Mouse (Mus musculus) left cerebral cortex, postnatal 4 days (tissue): ENCODE results near the gene Hspb9. TPM values are rescaled to one million over a fixed set of nuclear protein-coding genes. Genes with fewer than 3 reads are reported as not detected.

ENCODE experiments used
- DNase-seq: peaks from one replicate; pipeline ENCODE4 v3.0.0-alpha.2; 2022
- intact Hi-C: fragments of 180-260 bp; cut with DNase I; formaldehyde crosslinking; loops from one replicate; pipeline ENCODE4 v1.15.1; 2025
- total RNA-seq, 2 experiments: library from RNA; stranded (reverse); gene quantifications; 2 replicates each; pipeline ENCODE4 v1.2.3; 2021

Gene Hspb9
- total RNA-seq, 2 experiments from 2014 or later: not detected

DNA sequence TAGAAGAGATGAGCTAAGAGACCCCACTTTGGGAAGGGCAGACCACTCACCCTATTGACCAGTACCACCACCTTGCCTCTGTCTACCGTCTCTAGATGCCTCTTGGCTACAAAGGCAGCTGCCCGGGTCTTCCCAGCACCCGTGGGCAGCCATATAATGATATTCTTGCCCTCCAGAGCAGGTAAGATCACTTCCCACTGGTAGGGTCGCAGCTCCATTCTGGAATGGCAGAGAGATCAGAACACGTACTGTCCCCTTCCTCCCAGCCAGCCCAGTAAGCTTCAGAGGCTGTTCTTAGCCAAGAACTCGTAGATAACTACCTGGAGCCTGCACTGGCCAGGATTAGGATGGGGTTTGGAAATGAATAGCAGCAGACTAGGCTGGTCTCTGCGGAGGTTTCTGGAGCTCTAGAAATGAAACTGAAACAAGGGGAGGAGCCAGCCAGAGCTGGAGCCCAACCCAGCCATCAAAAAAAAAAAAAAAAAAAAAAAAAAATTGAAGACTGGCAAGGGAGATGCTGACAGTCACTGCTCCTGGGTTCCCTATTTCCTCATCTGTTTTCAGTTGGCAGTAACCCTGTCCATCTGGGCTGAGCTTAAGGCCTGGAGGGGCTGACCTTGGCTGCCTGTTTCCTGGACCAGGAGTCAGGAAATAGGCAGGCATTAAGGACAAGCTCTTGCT, 9.7 kb upstream of the Hspb9 start, which contains the start of gene Dhx58:
Gene Dhx58, minus strand, starts transcription at position 421 of the 681 bp plus-strand sequence.
- DNase-seq: no peak
- intact Hi-C loops: loop anchor here (2.0 to 5.0 kb wide), 2 partner anchors 77 to 133 kb away; no protein-coding TSS in a partner anchor

DNA sequence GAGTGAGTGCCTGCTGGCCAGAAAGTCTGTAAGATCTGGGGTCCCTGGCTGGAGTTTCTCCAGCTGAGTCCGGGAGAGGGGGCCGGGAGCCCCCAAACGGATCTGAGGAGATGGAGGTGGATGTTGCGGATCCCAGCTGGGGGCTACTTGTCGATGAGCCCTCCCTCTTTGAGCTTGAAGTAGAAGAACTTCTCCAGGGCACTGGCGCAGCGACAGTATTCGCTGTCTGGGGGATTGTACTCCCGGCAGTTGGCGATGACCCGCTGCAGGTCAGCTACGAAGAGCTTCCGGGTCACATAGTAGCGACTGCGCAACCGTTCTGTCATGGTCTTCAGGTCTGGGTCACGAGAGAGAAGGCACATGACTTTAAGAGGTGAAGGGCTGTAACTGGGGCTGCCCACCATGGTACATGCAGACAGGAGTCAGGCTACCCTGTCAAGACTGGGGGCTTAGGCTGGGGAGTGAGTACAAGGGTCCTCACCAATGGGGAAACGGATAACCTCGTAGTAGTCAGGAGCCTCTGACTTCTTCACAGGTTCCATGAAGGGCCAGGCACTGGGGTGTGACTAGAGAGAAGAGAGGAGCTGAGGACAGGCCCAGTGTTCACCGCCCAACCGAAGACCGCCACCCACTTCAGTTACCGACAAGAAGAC, 8.4 kb upstream of the Hspb9 start:
- intact Hi-C loops: no loop called here
- no peak for DNase-seq

DNA sequence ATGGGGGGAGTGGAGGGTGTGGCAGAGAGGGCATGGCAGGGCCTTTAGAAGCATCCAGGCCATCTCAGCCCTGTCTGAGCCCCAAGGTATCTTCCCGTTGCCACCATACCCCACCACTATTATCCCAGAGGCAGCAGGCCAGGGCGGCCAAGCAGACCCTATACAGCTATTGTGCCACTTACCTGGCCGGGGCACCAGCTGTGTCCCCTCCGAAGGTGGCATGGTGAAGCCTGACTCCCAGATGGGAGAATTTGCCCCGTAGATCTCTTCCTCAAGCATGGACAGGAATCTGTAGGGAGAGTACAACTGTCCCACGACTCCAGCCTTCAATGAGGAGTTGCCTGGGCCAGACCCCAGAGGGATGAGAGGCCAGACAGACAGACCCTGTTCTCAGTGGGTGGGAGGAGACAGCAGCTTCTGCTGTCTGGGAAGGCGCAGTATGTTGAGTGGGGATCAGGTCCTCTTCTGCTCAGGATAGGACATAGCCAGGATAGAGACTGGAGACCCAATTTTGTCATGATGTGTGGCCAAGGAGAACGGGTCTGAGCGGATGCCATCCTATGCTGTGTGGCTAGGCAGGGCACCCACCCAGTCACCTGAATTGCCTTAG, 4.3 kb upstream of the Hspb9 start:
- intact Hi-C loops: no loop called here

DNA sequence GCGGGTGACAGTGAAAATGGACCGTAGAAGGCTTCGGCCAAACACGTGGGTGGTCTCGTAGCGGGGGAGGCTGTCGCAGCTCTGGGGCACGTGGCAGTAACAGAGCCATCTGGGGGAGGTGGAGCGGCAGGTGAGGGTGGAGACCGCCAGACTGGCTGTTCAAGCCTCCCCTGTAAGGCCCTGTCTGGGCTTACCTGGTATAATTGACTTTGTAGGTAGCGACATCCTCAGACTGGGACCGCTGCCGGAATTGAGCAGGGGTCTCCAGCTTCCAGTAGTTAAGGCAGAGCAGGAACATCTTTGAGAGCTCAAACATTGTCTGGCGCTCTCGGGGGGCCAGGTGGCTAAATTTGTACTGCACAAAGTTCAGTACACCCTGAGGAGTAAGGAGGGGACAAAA, 3.1 kb upstream of the Hspb9 start:
- DNase-seq: no peak
- intact Hi-C loops: loop anchor here (5.0 kb wide), 1 partner anchor 247 kb away; no protein-coding TSS in a partner anchor

More for the DNA sequence above, 4.3 kb upstream of the Hspb9 start:
- no peak for DNase-seq

DNA sequence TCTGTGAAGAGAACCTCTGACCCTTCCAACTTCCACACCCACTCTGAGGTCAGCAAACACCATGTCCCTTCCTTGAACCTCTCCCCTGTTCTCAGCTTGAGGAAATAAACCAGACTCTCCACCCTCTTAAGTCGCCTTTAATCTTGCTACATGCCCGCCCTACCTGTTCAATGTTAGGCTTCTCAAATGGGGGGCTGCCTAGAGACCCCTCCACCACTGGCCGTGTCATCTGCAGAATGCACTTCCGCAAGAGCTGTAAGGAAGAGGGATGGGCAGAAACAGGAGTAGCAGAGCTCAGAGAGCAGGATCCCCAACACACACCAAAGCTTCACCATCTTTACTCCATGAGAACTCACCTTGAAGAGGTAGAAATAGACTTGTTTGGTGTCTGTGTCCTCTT, 2.7 kb upstream of the Hspb9 start:
- intact Hi-C loops: loop anchor here (5.0 kb wide), 1 partner anchor 246 kb away; no protein-coding TSS in a partner anchor
- no peak for DNase-seq

DNA sequence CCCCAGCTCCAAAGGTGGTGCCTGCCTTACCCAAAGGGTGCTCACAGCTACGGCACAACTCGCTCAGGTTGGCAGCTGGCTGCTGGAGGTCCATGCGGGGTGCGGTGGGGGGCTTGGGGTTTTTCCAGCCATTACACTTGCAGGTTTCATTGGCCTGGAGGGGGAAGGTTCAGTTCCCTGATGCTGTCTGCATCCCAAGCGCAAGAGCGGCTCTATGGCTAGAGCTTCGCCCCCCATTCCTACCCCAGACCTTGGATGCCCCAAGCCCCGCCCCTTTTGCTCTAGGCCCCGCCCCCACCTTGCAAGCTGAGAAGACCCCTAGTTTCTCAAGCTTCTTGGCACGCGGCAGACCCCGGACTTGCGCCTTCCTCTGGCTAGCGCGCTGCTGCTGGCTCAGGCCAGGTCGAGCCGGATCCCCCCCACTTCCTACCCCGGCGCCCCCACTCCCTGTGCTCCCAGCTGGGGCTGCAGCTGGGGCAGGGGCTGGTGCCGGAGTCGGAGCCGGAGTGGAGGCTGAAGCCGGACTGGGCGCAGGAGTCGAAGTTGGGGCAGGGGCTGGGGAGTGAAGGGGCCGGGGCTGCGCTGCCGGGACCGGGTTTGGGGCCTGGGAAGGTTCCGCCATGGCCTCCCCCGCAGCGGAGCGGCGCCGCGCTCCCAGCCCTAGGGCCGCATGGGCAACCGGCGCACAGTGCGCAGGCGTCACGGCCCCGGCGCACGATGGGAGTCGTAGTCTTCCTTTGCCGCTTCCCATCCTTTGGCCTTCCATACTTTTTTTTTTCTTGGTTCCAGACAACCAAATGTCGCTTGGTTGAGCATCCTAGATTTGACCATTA, 1.7 kb upstream of the Hspb9 start, which contains the start of gene Kat2a:
Gene Kat2a, minus strand, starts transcription at position 683 of the 833 bp plus-strand sequence.
- intact Hi-C loops: loop anchor here (5.0 kb wide), 1 partner anchor 245 kb away; no protein-coding TSS in a partner anchor
- peak; percentile 87 for DNase-seq

DNA sequence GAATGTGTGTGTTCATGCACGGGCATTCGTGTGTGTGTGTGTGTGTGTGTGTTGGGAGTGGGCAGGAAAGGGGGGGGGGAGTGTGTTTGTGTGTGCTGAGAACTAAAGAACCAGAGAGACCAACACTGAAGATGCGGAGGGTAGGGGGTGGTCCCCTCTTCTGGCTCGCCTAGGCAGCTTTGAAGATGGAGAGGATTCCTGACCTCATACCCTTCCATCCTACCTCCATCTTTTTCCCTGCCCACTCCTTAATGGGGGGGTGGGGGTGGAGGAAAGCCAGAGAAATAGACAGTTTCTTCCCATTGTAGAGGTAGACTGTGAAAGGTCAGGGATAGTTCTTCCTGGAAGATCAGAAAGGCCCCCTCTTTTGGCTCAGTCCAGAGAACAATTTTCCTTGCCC, 476 bp upstream of the Hspb9 start:
- no peak for DNase-seq
- intact Hi-C loops: loop anchor here (5.0 kb wide), 1 partner anchor 244 kb away; no protein-coding TSS in a partner anchor

DNA sequence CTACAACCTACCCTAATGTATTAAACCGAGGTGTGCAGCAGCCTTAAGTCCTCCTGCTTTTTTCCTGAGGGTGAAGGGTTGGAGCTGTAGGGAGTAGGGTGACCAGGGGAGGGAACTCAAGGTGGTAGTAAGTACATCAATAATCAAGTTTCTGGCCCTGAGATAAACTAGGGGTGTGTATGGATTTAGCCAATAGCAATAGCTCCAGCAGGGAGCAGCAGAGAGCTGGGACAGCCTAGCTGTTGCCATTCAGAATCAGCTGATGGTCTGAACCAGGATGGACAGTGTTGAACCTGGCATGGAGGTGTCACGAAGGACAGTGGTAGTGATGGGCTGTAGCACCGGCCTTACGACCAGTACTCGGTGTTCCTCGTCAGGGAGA, 875 bp downstream of the Hspb9 start:
- intact Hi-C loops: loop anchor here (5.0 kb wide), 1 partner anchor 243 kb away; no protein-coding TSS in a partner anchor
- peak; percentile 87 for DNase-seq

DNA sequence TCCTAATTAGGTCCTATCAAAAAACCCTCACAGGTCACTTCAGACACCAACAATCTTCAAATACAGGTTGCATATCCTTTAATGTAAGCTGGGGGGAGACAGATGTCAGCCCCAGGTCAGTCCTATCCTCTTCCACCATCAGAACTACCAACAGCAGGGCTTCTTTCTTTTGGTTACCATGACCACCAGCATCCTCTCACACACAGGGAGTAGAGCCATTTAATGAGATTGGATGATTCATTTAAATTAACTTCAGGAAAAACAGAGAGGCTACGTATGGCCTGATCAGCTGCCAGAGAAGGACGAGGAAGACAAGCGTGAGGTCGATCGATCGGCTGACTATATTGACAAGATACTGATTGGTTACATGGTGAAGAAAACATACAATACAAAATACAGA, 1.3 kb downstream of the Hspb9 start:
- DNase-seq: no peak
- intact Hi-C loops: loop anchor here (5.0 kb wide), 1 partner anchor 242 kb away; no protein-coding TSS in a partner anchor

DNA sequence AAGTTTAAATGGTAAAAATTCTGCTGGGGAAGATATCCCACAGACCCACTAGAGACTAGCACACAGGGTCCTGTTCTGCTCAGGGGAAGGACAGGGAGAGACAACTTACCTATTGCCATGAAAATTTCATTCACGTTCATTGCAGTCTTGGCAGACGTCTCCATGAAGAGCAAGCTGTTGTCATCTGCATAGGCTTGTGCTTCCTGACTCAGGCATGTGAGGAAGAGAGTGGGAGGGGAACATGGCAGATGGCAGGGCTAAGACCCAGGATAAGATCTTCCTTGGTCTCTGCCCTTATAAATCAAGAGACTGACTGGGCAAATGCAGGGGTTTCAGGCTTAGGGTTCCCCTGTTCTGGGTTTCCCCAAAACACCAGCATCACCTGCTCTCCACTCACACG, 3.0 kb downstream of the Hspb9 start:
- intact Hi-C loops: no loop called here
- DNase-seq: no peak

DNA sequence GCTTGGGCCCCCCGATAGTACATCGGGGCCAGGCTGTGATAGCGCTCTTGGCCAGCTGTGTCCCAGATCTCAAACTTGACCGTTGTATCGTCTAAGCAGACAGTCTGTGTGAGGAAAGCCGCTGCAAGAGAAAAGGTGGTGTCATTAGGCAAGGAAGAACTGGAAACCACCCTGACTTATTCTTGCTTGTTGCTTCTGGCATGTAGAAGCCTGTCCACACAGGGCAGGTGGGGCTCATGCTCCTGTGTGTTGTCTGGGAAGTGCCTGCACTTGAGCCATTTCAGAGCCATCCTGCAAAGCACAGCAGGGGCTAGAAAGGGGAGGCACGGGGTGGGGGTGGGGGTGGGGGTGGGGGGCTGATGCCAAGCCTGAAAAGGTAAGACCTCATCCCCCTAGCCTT, 4.8 kb downstream of the Hspb9 start:
- intact Hi-C loops: no loop called here
- no peak for DNase-seq

DNA sequence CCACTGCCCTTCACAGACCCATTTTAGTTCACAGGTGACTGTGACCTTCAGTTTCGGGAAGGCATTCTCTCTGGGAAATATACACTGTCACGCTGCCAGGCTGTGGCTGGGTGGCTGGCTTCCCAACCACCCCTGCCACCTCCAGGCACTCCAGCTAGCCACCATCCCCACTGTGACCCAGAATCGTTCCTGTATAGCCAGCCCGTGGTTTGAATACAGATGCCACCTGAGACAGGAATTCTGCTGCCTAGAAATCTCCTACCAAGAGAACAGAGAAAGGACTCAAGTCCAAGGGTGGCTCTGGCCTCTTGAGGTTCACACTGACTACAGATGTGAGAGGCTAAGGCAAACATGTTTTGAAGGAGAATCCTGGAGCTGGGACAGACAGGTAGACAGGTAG, 5.2 kb downstream of the Hspb9 start:
- DNase-seq: no peak
- intact Hi-C loops: no loop called here

DNA sequence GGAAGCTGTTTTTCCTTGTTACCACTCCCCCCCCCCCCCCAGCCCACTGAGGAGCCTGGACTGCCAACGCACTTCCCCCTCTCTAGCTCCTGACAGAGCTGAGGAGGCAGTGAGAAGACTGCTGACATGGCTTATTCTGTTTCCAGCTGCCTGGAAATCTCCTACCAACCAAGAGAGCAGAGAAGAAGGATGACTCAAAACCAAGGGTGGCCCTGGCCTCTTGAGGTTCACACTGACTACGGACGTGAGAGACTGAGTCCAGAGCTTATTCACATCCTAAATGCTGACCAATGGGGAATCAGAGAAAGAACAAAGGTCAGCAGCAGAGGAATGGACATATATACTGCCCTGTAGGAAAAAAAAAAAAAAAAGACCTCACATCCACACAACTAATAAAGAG, 5.7 kb downstream of the Hspb9 start:
- no peak for DNase-seq
- intact Hi-C loops: no loop called here

DNA sequence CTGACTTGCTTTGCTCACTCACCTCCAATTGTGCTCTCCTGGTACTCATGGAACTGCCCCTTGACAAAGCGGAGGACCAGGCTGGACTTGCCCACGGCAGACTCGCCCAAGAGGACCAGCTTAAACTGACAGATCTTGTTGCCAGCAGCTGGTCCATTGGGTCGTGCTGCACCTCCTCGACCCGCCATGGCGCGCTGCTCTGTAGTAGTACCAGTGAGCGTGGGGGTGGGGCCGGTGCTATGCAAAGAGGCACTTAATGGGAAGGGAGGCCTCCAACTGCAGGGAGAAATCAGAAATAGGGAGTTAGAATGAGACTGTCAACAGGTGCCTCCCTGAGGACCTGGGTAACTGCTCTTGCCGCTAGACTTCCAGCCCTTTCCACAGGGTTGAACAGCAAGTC, 6.2 kb downstream of the Hspb9 start:
- intact Hi-C loops: no loop called here

DNA sequence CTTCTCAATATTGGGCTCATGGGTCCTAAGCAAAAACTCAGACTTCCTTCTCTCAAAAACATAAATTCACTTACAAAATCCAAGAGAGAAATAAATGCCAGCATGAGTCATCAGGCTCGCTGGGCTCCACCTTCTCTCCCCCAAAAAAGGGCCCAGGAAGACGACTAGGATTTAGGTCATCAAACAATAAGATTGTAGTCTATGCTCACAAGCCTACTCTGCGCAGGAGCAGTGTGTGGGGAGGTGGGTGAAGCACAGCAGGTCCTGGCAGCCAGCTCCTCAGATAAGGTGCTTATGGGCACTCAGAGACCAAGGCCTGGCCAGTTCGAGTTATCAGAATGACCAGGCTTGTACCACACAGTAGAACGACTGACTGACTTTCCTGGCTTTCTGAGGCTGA, 6.7 kb downstream of the Hspb9 start:
- intact Hi-C loops: no loop called here
- no peak for DNase-seq

More for the DNA sequence above, 6.2 kb downstream of the Hspb9 start:
- DNase-seq: no peak

DNA sequence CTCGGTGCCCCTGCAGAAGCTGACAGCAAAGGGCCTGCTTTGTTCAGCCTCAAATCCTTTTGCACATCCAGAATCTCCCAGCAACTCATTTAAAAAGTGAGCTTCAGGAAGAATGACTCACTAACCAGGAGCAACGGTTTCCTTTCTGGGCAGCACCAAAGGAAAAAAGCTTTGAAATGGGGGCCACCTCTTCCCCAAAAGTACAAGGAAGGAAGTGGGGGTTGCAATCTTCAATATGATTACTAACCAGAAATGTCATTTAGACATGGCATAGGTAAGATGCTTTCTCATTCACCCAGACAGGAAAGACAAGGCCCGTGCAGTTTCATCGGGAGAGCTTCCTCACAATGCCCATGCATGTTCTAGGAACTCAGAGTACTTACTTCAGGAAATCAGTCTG, 7.6 kb downstream of the Hspb9 start:
- intact Hi-C loops: no loop called here
- no peak for DNase-seq

DNA sequence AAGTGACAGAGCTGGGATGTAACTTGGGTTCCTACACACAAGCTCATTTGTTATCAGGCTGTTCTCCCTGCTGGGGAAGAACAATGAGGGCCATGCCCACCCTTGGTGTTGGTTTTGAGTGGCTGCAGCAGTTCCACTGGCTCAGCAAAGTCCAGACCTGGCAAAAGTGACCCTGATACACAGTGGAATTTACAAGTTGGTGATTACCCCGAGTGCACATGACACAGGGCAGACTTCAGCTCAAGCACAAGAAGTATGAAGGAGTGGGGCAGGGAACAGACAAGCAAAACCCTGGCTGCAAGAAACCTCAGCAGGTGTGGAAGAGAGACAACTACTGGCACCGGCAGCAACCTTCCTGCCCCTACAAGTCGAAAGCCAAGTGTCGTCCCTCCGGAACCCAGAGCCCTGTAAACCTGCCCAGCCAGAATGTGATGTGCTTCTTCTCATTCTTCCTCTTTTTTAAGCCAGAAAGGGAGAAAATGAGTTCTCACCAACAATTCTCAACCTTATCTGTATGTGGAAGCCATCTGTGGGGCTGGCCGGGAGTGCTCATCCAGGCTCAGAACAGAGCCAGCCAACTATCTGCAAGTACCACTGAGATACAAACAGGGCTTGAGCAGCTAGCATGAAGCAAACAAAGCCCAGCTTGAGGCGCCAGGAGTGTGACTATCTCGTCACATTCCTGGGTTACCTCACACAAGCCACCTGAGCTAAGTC, 8.3 kb downstream of the Hspb9 start:
- intact Hi-C loops: no loop called here
- DNase-seq: no peak

DNA sequence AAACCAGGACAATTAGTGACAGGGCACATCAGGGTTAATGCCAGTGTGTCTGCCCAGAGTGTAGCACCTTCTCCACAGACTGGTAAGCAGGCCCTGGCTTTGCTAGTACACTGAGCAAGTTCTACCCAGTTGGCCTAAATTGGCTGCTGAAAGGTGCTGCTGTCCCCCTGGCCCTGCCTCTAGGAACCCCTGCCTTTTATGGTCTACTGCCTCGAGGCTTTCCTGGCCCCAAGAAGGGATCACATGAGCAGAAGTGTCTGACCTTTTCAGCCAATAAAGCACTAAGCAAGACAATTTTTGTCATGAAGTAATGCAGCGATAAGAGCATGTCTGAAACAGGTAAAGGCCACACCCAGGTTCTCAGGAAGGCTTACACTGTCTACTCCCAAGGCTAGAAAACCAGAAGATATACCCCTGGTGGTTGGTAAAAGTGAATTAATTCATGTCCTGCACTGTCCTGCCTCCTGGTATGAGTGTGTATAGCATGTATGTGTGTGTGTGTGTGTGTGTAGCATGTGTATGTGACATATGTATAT, 8.9 kb downstream of the Hspb9 start:
- DNase-seq: no peak
- intact Hi-C loops: no loop called here

DNA sequence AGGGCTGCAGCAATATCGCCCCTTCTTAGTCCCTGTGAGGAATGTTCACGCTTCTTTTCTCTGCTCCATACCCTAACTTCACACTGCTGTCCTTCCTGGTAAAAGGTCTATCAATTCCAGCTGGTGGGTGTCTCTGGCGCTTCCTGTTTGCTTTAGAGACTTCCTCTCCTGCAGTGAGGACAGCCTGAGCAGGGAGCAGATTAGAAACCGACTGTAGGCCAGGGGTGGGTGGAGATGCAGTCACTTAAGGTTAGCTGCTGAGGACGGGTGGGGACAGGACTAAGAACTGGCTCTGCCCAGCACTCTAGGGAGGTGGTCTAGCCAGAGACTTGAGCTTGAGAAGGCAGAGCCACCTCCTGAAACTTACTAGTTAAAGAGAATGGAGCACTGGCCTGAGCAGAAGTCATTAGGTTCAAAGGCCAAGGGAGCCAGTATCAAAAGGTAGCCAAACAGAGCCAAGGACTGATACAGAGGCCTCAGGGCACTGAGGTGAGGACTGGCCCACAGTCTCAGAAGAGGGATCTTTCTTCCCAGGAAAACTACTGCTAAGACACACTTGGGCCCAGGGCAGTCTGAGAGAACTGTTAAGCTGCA, 11.4 kb downstream of the Hspb9 start:
- intact Hi-C loops: no loop called here
- no peak for DNase-seq
